Mouse (Mus musculus) layer of hippocampus, adult 9-10 months (tissue): ENCODE measurements around the gene Coil.
A peak's percentile ranks its signal among the peaks of the same experiment; 100 is the strongest.
"Not testable (repeated sequence)": the region's sequence is repeated elsewhere in the genome, so short reads cannot be mapped to it uniquely, and the experiment has no call there.

ENCODE experiments used
- DNase-seq: peaks from one replicate; pipeline ENCODE4 v3.0.0; 2022; ENCODE audit warnings: low spot score

The Coil gene

DNA sequence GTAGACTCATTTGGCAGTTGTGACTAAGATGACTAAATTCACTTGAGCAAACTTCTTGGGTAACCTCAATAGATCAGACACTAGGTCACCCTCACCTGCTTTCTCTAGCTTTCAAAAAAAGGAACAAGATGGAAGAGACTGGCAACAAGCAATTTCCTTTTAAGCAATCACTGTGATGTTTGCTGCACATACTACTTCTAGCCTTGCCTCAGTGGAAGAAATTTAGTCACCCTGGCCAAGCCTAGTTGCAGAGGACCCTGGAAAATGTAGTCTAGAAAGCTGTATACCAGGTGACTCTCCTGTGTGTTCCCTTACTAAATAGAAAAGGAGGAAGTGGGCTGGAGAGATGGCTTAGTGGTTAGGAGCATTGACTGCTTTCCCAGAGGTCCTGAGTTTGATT, 36.4 kb downstream of the Coil start:
- DNase-seq: no peak

DNA sequence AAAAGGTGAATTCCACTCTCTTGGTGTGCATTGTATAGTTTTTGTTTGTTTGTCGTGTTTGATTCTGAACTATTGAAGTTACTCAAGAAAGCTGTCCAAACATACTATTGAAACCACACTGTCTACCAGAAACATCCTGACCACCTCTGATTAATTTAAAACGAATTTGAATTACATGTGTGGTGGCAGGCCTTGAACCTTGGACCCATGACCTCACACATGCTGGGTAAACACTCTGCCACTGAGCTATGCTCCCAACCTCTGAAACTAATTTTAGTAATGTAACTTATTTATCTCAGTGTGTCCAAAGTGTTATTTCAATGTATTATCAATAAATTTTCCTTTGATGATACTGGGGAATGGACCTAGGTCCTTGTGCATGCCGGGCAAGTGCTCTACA, 37.5 kb downstream of the Coil start:
- no peak for DNase-seq

- no peak for DNase-seq
These were observed 39.0 kb downstream of the Coil start for GRCm38 (mm10) chr11:89009066-89009465.

DNA sequence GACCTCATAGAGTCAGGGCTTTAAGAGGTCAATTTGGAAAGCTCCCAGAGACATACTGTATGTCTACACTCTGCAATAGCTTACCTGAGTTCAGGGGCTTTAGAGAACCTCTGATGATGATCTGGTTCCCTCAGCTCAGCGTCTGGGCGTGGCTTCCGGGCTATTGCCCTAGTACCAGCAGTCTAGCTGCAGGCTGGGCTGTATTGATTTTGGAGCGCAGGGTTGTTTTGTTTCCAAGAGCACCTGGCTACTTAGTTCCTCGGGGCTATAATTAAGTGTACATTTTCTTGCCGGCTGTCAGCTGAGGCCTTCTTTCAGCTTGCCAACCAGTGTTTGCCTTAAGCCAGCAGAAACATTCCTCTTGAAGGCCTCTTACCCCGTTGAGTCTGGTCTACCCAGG, 39.4 kb downstream of the Coil start:
- DNase-seq: no peak

GRCm38 (mm10) chr11:89012241-89012640, 42.2 kb downstream of the Coil start:
- no peak for DNase-seq

DNA sequence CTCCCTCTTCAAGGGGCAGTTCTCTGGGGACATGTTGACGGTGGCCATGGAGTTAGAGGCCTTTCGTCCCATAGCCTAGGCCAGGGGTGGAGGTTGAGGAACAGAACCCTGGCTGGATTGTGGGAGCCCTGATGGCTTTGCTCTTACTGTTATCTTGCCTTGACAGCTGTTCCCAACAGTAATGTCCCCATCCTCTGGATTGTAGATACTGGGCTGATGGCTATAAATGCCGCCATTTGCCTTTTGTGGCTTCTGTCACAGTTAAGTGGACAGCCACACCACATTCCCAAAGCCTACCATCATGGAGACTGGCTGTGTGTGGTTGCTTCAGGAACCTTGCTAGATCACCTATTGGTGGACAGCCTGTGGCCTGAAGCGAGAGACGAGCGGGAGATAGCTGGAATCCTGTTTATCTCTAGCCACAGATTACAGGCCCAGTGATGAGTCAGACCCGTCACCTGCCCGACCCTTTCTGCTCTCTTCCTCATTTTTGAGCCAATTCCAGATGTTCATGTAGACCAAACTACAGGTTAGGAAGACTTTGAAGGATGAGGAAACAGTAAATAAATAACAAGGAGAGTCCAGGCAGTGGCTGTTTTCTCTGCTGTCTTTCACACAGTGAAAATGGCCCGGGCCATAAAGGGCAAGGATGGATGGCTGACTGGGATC, 47.6 kb downstream of the Coil start:
- DNase-seq: no peak

GRCm38 (mm10) chr11:89020681-89021305, 50.7 kb downstream of the Coil start:
- DNase-seq: no peak

DNA sequence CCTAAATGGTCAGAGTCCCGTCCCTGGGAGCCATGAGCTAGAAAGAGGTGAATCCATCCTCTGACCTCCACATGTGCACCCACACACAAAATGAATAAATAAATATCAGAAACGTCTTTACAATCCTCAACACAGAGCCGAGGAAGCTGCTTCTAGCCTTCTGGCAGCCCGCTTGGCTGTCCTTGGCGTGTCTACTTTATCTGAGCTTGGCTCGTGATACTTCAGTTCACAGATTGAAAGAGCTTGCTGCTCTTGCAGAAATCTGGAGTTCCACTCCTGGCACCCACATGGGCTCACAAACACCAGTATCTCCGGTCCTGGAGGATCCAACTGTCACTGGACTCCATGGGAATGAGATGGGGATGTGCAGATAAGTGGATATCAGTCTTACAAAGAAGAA, 51.6 kb downstream of the Coil start:
- DNase-seq: no peak

- DNase-seq: no peak
These were observed 52.2 kb downstream of the Coil start for GRCm38 (mm10) chr11:89022120-89022731.

- DNase-seq: no peak
These were observed 53.4 kb downstream of the Coil start for GRCm38 (mm10) chr11:89023477-89023876.

DNA sequence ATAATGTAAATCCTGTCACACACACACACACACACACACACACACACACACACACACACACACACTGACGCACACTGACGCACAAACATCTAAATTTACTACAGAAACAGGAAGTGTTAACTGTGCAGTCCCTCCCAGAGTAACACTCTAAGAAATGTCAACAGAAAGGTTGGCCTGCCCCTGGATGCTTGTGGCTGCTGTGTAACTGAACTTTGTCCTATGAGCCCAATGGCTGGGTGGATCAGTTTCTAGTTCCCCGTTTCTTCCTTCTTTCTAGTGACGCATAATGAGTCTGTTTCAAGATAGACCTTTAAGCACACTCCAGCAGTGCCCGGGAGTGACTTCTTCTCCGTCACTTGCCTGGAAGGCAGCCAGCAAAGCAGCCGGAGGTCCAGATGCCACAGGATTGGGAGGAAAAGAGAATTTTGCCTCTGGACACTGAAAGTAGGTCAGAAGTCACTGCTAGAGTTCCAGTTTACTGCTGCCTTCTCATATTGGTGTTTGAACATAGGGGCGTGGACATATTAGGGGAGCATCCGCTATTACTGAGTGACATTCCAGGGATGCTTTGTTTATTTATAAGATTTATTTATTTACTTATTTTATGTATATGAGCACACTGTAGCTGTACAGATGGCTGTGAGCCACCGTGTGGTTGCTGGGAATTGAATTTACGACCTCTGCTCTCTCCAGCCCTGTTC, 54.3 kb downstream of the Coil start:
- peak; percentile 24 for DNase-seq

DNA sequence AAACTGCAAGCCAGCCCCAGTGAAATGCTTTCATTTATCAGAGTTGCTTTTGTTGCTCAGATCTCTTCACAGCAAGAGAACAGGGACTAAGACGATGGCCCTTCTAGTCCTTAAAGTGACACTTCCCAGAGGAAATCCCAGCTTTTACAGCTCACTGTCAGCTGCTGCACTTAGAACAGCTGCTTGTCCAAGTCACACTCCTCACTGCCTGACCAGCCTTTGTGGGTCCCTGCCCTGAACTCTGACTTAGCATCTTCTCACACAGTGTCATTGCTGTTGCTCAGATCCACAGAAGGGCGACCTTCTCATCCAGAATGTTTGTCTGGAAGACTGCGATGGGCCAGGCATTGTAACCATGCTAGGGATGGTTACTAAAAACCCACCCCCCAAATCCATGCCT, 55.6 kb downstream of the Coil start:
- DNase-seq: no peak

DNA sequence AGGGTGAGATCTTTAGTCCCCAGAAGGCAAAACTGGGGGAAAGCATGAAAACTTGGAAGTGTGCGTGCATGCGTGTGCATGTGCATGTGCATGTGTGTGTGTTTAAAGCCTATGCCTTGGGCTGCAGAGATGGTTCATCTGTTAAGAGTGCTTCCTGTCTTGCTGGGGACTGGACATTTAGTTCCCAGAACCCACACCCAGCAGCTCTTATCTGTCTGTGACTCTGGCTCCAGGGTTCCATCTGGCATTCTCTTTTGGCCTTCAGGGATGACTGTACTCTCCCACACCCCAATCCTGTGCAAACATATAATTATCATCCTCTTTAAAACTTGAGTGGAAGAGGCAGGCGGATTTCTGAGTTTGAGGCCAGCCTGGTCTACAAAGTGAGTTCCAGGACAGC, 56.1 kb downstream of the Coil start:
- DNase-seq: no peak

- no peak for DNase-seq
These were observed 57.9 kb downstream of the Coil start for GRCm38 (mm10) chr11:89027955-89028361.

DNA sequence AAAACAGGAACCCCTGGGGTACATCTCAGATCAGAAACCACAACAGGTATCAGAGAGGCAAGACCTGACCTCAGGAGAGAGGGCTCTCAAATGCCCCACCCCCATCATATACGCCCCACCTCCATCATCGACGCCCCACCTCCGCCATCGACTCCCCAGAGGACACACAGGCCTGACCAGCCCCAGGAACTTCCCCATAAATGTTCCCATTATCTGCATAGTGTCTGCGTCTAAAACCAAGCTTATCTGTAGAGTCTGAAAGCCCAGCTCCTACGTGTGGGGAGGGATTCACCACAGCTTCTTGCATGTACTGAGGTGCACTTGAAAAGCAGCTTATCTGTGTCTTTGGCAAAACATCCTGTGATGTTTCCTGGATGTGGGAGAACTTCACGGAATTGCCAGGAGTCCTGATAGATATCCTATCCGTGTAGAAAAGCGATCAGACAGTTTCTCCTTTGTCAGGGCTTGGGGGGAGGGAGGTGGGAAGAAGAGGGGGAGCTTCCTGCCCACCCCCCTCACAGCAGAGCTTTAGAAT, 58.9 kb downstream of the Coil start:
- DNase-seq: no peak

DNA sequence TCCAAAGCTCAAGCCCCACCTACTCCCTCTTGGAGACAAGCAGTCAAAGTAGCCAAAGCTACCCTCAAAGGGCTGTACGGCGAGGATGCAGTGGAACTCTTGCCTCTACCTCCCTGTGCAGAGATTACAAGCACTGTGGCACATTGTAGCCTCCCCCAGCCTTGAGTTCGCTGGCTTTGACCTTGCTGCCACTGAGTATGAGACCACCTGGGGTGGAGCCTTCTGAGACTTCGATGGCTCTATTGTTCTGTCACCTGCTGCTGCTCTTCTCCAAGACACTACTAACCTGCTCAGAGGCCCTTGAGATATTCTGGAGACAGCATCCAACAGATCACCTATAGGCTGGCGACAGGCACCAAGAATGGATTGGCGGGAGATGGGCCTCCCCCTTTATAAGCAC, 60.5 kb downstream of the Coil start:
- DNase-seq: no peak

GRCm38 (mm10) chr11:89031189-89031588, 61.1 kb downstream of the Coil start:
- DNase-seq: no peak

DNA sequence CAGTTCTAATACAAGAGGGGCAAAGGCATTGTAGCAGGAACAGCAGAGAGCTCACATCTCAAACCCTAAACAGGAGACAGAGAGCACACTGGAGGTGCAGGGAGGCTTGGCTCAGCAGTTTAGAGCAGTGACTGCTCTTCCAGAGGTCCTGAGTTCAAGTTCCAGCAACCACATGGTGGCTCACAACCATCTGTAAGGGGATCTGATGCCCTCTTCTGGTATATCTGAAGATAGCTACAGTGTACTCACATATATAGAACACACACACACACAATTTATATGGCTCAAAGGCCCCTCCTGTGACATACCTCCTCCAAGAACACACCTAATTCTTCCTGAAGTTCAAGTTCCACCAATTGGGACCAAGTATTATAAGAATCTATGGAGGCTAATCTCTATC, 64.5 kb downstream of the Coil start:
- DNase-seq: no peak

DNA sequence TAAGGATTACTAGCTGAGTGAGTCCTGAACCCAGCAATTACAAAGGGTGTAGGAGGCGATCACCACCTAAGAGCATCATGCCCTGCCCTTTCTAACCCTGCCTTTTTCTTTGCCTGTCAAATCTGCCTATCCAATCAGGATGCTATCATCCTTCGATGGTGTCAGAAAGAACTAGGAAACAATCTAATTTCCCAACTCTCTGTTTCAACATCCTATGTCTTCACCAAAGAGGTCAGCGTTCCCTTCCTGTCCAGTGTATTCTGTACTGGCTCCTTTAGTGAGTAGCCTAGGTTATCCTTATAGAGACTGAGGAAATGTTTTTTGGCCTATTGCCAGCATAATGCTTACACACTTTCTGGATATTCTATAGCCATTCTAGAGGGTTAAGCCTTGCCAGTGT, 65.5 kb downstream of the Coil start:
- DNase-seq: no peak

DNA sequence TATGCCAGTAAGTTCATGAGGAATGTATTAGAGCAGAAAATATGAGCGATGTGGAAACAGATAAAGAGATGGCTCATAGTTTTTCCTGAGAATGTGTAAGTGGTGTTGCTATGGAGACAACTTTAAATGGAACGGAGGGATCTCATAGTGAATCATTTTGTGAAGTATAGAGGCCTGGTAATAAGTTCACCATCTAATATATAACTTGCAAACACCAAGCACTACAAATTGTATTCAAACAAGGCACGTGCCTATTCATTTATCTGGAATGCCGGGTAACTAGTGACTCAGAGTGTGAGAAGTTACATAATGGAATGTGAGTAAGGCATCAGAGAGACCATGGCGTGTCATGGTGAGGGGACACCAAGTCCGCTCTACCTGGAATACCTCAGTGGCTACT, 68.4 kb downstream of the Coil start:
- DNase-seq: no peak

GRCm38 (mm10) chr11:89039325-89039724, 69.3 kb downstream of the Coil start:
- DNase-seq: no peak

DNA sequence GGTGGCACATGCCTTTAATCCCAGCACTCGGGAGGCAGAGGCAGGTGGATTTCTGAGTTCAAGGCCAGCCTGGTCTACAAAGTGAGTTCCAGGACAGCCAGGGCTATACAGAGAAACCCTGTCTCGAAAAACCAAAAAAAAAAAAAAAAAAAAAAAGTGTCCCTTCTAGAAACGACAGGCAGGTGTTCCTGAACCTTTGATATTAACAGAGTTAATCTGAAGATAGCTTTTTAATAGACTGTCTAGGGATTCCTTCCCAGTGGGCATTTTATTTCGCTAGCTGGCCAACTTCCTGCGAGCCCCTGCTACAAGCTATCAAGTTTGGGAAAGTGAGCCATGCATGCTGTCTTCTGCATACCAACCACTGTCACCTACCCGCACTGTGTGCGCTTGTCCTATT, 71.0 kb downstream of the Coil start:
- not testable (repeated sequence) for DNase-seq
